Mouse (Mus musculus) liver, adult 2 months (tissue): ENCODE measurements around the gene Yjefn3.
"Not testable (repeated sequence)": the region's sequence is repeated elsewhere in the genome, so short reads cannot be mapped to it uniquely, and the experiment has no call there.

Experiments
- CTCF ChIP-seq: fragments of 200-500 bp; IDR thresholded peaks from 2 replicates; pipeline ENCODE4 v1.5.1; 2011; ENCODE audit warnings: low read depth, low read length, control low read depth
- POLR2A ChIP-seq: fragments of 200-500 bp; IDR thresholded peaks from 2 replicates; pipeline ENCODE4 v1.6.1; 2011; ENCODE audit warnings: low read length, control low read depth; ENCODE audit not compliant: insufficient read depth; ENCODE audit errors: extremely low read depth

DNA sequence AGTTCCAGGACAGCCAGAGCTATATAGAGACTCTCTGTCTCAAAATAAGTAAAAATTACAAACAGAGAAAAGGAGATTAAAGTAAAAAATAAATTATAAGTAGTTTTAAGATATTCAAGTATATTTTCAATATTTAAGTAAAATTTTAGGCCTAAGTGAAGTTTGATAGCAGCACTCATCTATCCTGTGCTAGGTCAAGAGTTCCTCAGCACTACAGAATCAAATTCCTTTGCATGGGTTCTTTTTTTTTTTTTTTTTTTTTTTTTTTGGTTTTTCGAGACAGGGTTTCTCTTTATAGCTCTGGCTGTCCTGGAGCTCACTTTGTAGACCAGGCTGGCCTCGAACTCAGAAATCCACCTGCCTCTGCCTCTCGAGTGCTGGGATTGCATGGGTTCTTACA is 40.0 kb upstream of the Yjefn3 start:
- TF ChIP-seq POLR2A, CTCF: not testable (repeated sequence)
